Mouse (Mus musculus): ENCODE results near the gene Stkld1.

DNA sequence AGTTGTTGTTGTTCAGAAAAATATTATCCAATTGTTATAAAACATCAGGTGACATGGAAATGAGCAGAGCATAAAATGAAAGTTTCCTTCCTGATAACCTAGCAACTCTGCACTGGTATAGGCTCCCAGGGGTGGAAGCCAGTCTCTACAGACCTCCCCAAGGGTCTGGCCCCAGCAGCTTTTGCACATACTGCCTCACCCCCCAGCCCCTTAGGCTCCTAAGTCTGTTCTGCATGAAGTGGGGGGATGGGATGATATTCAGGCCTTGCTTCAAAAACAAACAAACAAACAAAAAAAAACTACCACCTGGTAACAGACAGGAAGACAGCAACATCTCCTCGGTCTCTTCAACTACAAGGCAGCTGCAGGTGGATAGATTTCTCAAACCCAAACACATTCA, 46.5 kb downstream of the Stkld1 start:
- TF ChIP-seq CTCF (IDR thresholded peaks at IDR 0.05; ENCODE audit: borderline replicate concordance, insufficient read depth, low read depth, low read length) (no peak), POLR2A (IDR thresholded peaks at IDR 0.05; ENCODE audit: borderline replicate concordance, insufficient read depth, low read length) (no peak)

Measured in cerebellum, adult 2 months (tissue).